Mouse (Mus musculus): ENCODE results near the gene Fbxl22. TPM values are rescaled to one million over a fixed set of nuclear protein-coding genes. Genes with fewer than 3 reads are reported as not detected.

Fbxl22 gene
- 261 and 266 TPM in 2 replicates for polyA plus RNA-seq (2015; fragmentation: Nextera tagmentation; extraction: Ambion mirVana)

GRCm38 (mm10) chr9:66514256-66514770 is at the start of gene Fbxl22:
Fbxl22 (minus strand) TSS chr9:66514593.

Other genes with a start within 250 kb of the Fbxl22 start
- gene Herc1, start 164.1 kb downstream of the Fbxl22 start, polyA plus RNA-seq (2015; fragmentation: Nextera tagmentation; extraction: Ambion mirVana), result 10.0 TPM in 2 replicates
- gene Usp3, start 78.5 kb upstream of the Fbxl22 start, polyA plus RNA-seq (2015; fragmentation: Nextera tagmentation; extraction: Ambion mirVana), result 28.6 and 33.1 TPM in 2 replicates
- gene Car12, start 199.1 kb upstream of the Fbxl22 start, polyA plus RNA-seq (2015; fragmentation: Nextera tagmentation; extraction: Ambion mirVana), result 0.30 and 0.53 TPM in 2 replicates

Measured in urinary bladder, postnatal 0 days (tissue).